Mouse (Mus musculus) liver, adult 2 months (tissue): Measurements from ENCODE around the gene Med27. TPM values are rescaled to one million over a fixed set of nuclear protein-coding genes. Genes with fewer than 3 reads are reported as not detected.
A peak's percentile ranks its signal among the peaks of the same experiment; 100 is the strongest.

Experiments
- DNase-seq: peaks from one replicate; pipeline ENCODE4 v3.0.0-alpha.2; 2011; ENCODE audit warnings: low read depth, low spot score; ENCODE audit errors: extremely low read depth
- H3K27ac ChIP-seq: fragments of 200-500 bp; replicated peaks from 2 replicates; pipeline ENCODE4 v1.5.1; 2012; ENCODE audit warnings: low read depth, mild to moderate bottlenecking, control low read depth, inconsistent platforms, low read length; ENCODE audit not compliant: insufficient read depth
- H3K27me3 ChIP-seq: fragments of 200-500 bp; 2 replicates; pipeline ENCODE4 v1.6.1; 2012; ENCODE audit warnings: mild to moderate bottlenecking, moderate library complexity, low read length, inconsistent platforms; ENCODE audit not compliant: control insufficient read depth, insufficient read depth
- H3K36me3 ChIP-seq: fragments of 200-500 bp; 2 replicates; pipeline ENCODE4 v1.6.1; 2012; ENCODE audit warnings: low read length, inconsistent platforms; ENCODE audit not compliant: control insufficient read depth, insufficient read depth
- H3K4me1 ChIP-seq: fragments of 200-500 bp; 2 replicates; pipeline ENCODE4 v1.6.1; 2011; ENCODE audit warnings: low read length; ENCODE audit not compliant: control insufficient read depth, insufficient read depth
- H3K4me3 ChIP-seq: fragments of 200-500 bp; 2 replicates; pipeline ENCODE4 v1.5.1; 2011; ENCODE audit warnings: low read depth, mild to moderate bottlenecking, control low read depth, low read length, moderate library complexity; ENCODE audit not compliant: insufficient read depth
- H3K79me2 ChIP-seq: fragments of 200-500 bp; 2 replicates; pipeline ENCODE4 v1.6.1; 2012; ENCODE audit warnings: inconsistent platforms, mild to moderate bottlenecking, low read length, moderate library complexity; ENCODE audit not compliant: control insufficient read depth, insufficient read depth
- H3K9ac ChIP-seq: fragments of 200-500 bp; 2 replicates; pipeline ENCODE4 v1.6.1; 2012; ENCODE audit warnings: low read depth, mild to moderate bottlenecking, control low read depth, inconsistent platforms, low read length
- CTCF ChIP-seq: fragments of 200-500 bp; IDR thresholded peaks from 2 replicates; pipeline ENCODE4 v1.5.1; 2011; ENCODE audit warnings: low read depth, low read length, control low read depth
- POLR2A ChIP-seq: fragments of 200-500 bp; IDR thresholded peaks from 2 replicates; pipeline ENCODE4 v1.6.1; 2011; ENCODE audit warnings: low read length, control low read depth; ENCODE audit not compliant: insufficient read depth; ENCODE audit errors: extremely low read depth
- WGBS: fragments of 180-500 bp; shearing (Covaris S2); methylation state at CpG from one replicate; pipeline ENCODE4 v1.1.7; 2018; 5-methylcytosine and 5-hydroxymethylcytosine counted together
- polyA plus RNA-seq: library from polyadenylated mRNA; depleted of rRNA; stranded (reverse); fragments of >200 nt; gene quantifications from 2 replicates; pipeline ENCODE4 v1.2.3, GENCODE M21; 2012
- total RNA-seq: library from RNA; depleted of rRNA; stranded (reverse); fragments of >200 nt; gene quantifications from 2 replicates; pipeline ENCODE4 v1.2.3, GENCODE M21; 2014

Med27 gene
- total and polyA plus RNA-seq, 2 experiments: 5.7 to 13.2 TPM

- Histone ChIP-seq H3K79me2 (no peaks in the 10 kb centered on the region), H3K36me3 (no peaks in the 10 kb centered on the region), H3K9ac (no peak overlapping the region), H3K4me3 (no peak overlapping the region), H3K27ac (peak overlapping the region; percentile 58), H3K27me3 (no peaks in the 10 kb centered on the region), H3K4me1 (peaks cover 18% of the 10 kb centered on the region)
- DNase-seq: peak; percentile 55
- WGBS: 21% methylated on average over 1 of the region's 1 CpGs
- TF ChIP-seq CTCF (no peak), POLR2A (no peak)
These were observed 92.4 kb downstream of the Med27 start for GRCm38 (mm10) chr2:29438986-29439385.

DNA sequence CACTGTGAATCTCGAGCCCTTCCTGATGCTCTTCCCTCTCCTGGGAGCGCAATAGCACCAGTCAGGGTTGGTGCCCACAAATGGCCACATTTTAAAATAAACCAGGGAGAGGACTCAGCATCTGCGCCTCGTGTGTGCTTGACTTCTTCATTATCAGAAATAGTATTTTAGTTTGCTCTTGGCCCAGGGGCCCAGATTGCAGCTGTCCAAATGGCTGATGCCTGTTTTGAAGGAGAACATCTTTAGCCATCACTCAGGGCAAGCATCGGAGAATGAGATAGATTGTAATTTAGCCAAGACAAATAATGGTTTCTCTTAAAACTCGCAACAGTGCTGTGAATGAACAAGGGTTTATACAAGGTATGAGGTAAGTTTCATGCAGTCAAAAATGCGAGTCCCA lies 92.8 kb downstream of the Med27 start:
- Histone ChIP-seq H3K36me3 (no peaks in the 10 kb centered on the region), H3K9ac (no peak overlapping the region), H3K4me1 (peaks cover 18% of the 10 kb centered on the region), H3K79me2 (no peaks in the 10 kb centered on the region), H3K4me3 (no peak overlapping the region), H3K27ac (0 out of 2 replicates have a peak overlapping the region, but pooled peaks have one; percentile 58), H3K27me3 (no peaks in the 10 kb centered on the region)
- DNase-seq: peak; percentile 44
- 52% methylated on average over 7 of the region's 7 CpGs for WGBS
- TF ChIP-seq POLR2A (no peak), CTCF (no peak)

- Histone ChIP-seq H3K79me2 (no peaks in the 10 kb centered on the region), H3K9ac (no peak overlapping the region), H3K36me3 (no peaks in the 10 kb centered on the region), H3K27me3 (no peaks in the 10 kb centered on the region), H3K4me3 (no peak overlapping the region), H3K27ac (no peak overlapping the region), H3K4me1 (peaks cover 18% of the 10 kb centered on the region)
- DNase-seq: no peak
- TF ChIP-seq POLR2A (no peak), CTCF (no peak)
- 92% methylated on average over 7 of the region's 7 CpGs for WGBS
These were observed 93.4 kb downstream of the Med27 start for GRCm38 (mm10) chr2:29439857-29440502.

DNA sequence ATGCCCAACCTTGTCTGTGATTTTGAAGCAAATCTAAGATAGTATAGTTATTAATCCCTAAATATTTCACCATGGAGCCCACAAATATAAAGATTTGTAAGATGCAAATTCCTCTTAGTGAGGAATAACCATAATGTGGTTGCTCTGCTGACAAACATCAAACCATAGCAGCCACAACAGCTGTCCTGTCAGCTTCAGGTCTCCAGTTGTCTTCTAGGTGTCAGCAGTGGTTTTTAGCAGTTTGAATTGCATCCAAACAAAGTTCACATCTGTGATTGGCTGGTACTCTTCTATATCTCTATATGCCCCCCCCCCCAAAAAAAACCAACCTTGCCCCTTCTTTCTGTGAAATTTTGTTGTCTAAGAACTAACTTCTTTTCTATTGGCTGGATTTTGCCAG lies 95.7 kb downstream of the Med27 start:
- H3K27me3 ChIP-seq: no peaks in the 10 kb centered on the region
- no peak for DNase-seq
- TF ChIP-seq POLR2A (no peak), CTCF (no peak)
- no peak overlapping the region for H3K4me3 ChIP-seq
- H3K4me1 ChIP-seq: peaks cover 16% of the 10 kb centered on the region
- no peaks in the 10 kb centered on the region for H3K36me3 ChIP-seq
- no peaks in the 10 kb centered on the region; the same call in 1 of the 2 replicates for H3K79me2 ChIP-seq
- no peak overlapping the region for H3K9ac ChIP-seq
- H3K27ac ChIP-seq: no peak overlapping the region

GRCm38 (mm10) chr2:29443626-29444217 lies 97.1 kb downstream of the Med27 start:
- 88% methylated on average over 2 of the region's 2 CpGs for WGBS
- no peak overlapping the region for H3K9ac ChIP-seq
- peaks cover 8% of the 10 kb centered on the region for H3K4me1 ChIP-seq
- no peak for TF ChIP-seq CTCF
- TF ChIP-seq POLR2A: no peak
- no peak overlapping the region for H3K4me3 ChIP-seq
- no peak overlapping the region for H3K27ac ChIP-seq
- H3K27me3 ChIP-seq: no peaks in the 10 kb centered on the region
- H3K36me3 ChIP-seq: no peaks in the 10 kb centered on the region
- H3K79me2 ChIP-seq: no peaks in the 10 kb centered on the region; the same call in 1 of the 2 replicates
- peak; percentile 47 for DNase-seq

DNA sequence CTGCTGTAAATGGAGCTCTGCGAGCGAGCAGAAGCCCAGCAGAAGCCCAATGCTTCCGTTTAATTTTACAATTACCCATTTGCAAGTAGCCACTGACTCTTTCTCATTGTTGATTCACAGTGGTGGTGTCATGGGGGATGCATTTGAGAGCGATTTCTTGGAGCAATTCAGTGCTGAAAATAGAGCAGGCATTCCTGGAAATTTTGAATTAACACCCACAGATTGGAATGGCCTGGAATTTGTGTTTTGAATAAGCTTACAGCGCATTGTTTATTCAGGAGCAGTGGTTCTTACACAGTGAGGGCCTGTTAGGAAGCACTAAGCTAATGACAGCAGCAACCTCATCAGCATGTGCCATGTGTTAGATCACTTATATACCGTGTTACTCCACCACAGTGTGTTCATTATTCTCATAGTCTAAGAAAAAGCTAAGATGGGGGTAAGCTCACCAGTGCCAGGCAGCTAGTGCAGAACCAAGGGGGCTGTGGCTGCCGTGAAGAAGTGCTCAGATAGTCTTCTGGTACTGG lies 101.9 kb downstream of the Med27 start:
- H3K9ac ChIP-seq: no peak overlapping the region
- no peaks in the 10 kb centered on the region for H3K4me1 ChIP-seq
- 89% methylated on average over 7 of the region's 7 CpGs for WGBS
- no peak overlapping the region for H3K27ac ChIP-seq
- TF ChIP-seq CTCF (no peak), POLR2A (no peak)
- no peak for DNase-seq
- no peaks in the 10 kb centered on the region for H3K27me3 ChIP-seq
- H3K36me3 ChIP-seq: no peaks in the 10 kb centered on the region
- H3K4me3 ChIP-seq: no peak overlapping the region
- H3K79me2 ChIP-seq: peaks cover 3% of the 10 kb centered on the region; the same call in 1 of the 2 replicates
